Mouse (Mus musculus): ENCODE measurements at regions not wholly inside any gene's neighbourhood (a gene's known extent, or its start where the extent isn't known, plus 50 kb on each side); places are given as distances from the start of the nearest gene placed in this dataset.
A peak's percentile ranks its signal among the peaks of the same experiment; 100 is the strongest.

- intact Hi-C loops (cut with DNase I) = no loop called here
- DNase-seq = no peak
Measured at GRCm38 (mm10) chr16:69646156-69646555, 217.4 kb downstream of the Speer2 start.

DNA sequence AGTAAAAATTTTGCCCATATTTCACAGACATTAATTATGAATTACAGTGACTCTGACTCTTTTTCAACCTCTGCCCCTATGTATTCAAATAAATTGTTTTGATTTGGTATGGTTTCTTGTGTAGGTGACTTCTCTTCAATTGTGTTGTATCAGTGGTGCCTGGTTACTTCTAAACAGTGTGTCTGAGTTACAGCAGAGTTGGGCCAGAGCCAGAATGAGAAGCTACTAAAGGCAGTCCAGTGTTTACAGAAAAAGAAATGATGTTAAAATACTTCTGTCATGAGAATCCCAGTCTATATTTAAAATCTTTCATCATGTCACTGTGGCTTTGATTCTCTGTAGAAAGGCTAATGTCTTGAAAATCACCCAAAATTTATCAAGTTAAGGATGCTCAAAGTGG, 255.8 kb downstream of the Speer2 start:
- peak; percentile 55 to 60 for DNase-seq
- intact Hi-C loops (cut with DNase I) = no loop called here

DNA sequence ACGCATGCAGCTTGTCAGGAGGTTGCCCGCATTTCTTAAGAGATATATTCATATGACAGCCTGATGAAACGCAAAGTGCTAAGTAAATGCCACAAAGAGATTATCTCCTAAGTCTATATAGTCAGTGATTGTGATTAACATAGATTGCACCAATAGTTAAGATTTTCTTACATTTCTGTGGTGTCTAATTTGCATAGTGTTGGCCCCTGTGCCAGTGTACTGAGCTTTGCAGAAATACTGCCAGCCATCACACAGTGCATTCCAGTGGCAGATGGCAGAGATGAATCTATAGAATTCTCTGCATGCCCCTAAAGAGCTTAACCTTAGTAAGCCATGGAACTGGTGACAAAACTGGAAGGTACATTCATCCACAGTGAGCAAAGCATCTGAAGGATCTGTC, 262.6 kb downstream of the Speer2 start:
- no peak for DNase-seq

DNA sequence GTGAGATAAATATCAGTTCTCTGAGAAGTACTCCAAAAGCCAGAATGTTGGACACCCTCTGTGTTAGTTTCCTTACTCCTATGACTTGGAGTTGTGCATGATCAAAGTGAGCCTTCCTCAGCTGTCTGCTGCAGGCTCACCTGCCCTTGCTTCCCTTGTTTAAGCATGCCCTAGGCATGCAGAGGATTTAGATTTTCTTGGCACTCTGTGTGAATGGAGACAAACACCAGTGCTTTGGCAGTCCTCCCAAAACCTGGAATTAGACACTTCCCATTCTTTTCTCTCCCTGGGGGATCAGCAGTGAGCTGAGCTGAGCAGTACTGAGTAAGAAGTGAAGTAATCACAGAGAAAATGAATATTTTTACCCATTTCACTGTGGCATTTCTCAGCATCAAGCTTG, 286.3 kb downstream of the Speer2 start:
- intact Hi-C loops (cut with DNase I) = no loop called here
- DNase-seq = peak; percentile 2

More for the DNA sequence above, 262.6 kb downstream of the Speer2 start:
- intact Hi-C loops (cut with DNase I) = no loop called here

- no peak for DNase-seq
- intact Hi-C loops (cut with DNase I) = no loop called here
Measured at GRCm38 (mm10) chr16:69568189-69568588, 295.4 kb downstream of the Speer2 start.

GRCm38 (mm10) chr16:69567420-69568179, 295.9 kb downstream of the Speer2 start:
- intact Hi-C loops (cut with DNase I) = no loop called here

More at GRCm38 (mm10) chr16:69567420-69568179, 295.9 kb downstream of the Speer2 start:
- no peak for DNase-seq
